Mouse (Mus musculus) lung, adult 2 months (tissue): ENCODE results near the gene Trip11. TPM values are rescaled to one million over a fixed set of nuclear protein-coding genes. Genes with fewer than 3 reads are reported as not detected.

ENCODE experiments used
- DNase-seq: peaks from one replicate; pipeline ENCODE4 v3.0.0; 2022
- H3K4me1 ChIP-seq: fragments of 200-500 bp; 2 replicates; pipeline ENCODE4 v1.6.1; 2011; ENCODE audit warnings: low read length; ENCODE audit not compliant: control insufficient read depth, insufficient read depth
- H3K4me3 ChIP-seq: fragments of 200-500 bp; replicated peaks from 2 replicates; pipeline ENCODE3; 2011; ENCODE audit warnings: low read depth, mild to moderate bottlenecking, control low read depth, low read length; ENCODE audit errors: extremely low read depth
- CTCF ChIP-seq: fragments of 200-500 bp; IDR thresholded peaks from 2 replicates; pipeline ENCODE4 v1.5.1; 2011; ENCODE audit warnings: mild to moderate bottlenecking, low read length, control low read depth; ENCODE audit not compliant: insufficient read depth
- POLR2A ChIP-seq: fragments of 200-500 bp; IDR thresholded peaks from 2 replicates; pipeline ENCODE4 v1.6.1; 2011; ENCODE audit warnings: low read depth, mild to moderate bottlenecking, control low read depth, low read length, borderline replicate concordance; ENCODE audit errors: extremely low read depth
- WGBS: fragments of 180-500 bp; shearing (Covaris S2); methylation state at CpG from one replicate; pipeline ENCODE4 v1.1.7; 2018; 5-methylcytosine and 5-hydroxymethylcytosine counted together
- polyA plus RNA-seq: library from polyadenylated mRNA; depleted of rRNA; stranded (reverse); fragments of >200 nt; gene quantifications from 2 replicates; pipeline ENCODE4 v1.2.3, GENCODE M21; 2012

The Trip11 gene
- polyA plus RNA-seq, 1 experiment: 5.1 TPM

DNA sequence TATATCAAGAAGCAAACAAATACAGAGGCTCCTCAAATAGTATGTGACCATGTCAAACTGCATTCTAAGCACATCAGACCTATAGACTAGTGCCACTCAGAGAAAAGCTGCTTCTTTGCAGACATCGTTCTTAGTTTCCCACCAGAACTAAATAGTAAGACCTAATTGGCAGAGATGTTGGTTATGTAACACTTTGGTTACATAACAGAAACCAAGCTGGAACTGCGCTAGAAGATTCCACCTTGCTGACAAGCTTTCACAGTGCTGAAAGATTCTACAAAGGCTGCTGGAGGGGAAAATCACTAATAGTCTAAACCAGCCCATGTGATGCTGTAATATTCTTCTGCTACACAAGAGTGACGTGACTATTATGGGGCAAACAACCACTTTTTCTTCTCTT, 22.2 kb upstream of the Trip11 start:
- H3K4me3 ChIP-seq: no peak overlapping the region
- DNase-seq: no peak
- no peaks in the 10 kb centered on the region for H3K4me1 ChIP-seq
- TF ChIP-seq CTCF (no peak), POLR2A (no peak)
- WGBS: 67% methylated on average over 3 of the region's 3 CpGs

DNA sequence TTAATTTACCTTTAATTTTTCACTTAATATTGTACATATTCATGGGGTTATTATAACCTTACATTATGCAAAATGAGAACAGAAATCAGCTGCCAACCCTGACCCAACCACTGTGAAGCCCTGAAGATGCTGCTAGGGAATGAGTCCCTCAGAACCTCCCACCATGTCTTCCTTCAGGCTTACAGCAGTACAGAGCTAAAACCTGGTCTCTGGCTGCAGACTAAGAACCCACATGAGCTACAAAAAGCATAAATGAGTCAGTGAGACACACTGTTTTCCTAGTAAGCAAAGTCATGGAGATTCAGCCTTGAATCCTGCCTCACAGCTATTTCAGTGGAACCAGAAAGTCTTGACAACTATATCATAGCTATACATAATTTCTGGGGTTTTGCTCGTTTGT, 15.4 kb upstream of the Trip11 start:
- TF ChIP-seq CTCF: no peak
- TF ChIP-seq POLR2A: no peak
- Histone ChIP-seq H3K4me3 (no peak overlapping the region), H3K4me1 (no peaks in the 10 kb centered on the region)
- DNase-seq: no peak
- 72% methylated on average over 1 of the region's 1 CpGs for WGBS

- 94% methylated on average over 6 of the region's 6 CpGs for WGBS
- no peak for DNase-seq
- Histone ChIP-seq H3K4me1 (no peaks in the 10 kb centered on the region), H3K4me3 (no peak overlapping the region)
- TF ChIP-seq CTCF (no peak), POLR2A (no peak)
Measured at GRCm38 (mm10) chr12:101922313-101922712, 9.2 kb upstream of the Trip11 start.

DNA sequence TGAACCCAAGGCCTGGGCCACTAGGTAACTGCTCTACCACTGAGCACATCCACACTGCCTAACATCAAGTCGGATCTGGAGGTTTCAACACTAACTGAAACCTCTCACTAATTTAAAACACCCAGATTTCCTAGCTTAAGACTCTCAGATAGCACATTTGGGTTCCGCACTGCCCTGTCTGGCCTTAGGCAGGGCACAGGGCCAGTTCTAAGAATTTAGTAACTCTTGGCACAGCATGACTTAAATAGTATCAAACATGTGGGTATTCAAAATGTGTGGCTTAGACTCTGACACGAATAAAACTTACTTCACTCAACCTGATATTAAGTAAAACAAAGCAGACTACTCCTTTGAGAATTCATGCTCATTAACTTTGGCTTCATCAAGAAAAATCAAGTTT, 6.8 kb upstream of the Trip11 start:
- DNase-seq: no peak
- TF ChIP-seq POLR2A (no peak), CTCF (no peak)
- 79% methylated on average over 3 of the region's 3 CpGs for WGBS
- Histone ChIP-seq H3K4me1 (no peaks in the 10 kb centered on the region), H3K4me3 (no peak overlapping the region)

- no peak for DNase-seq
- no peak overlapping the region for H3K4me3 ChIP-seq
- no peak for TF ChIP-seq CTCF
- TF ChIP-seq POLR2A: no peak
- H3K4me1 ChIP-seq: no peaks in the 10 kb centered on the region
Measured at GRCm38 (mm10) chr12:101917165-101917564, 4.1 kb upstream of the Trip11 start.

- TF ChIP-seq POLR2A (no peak), CTCF (no peak)
- H3K4me3 ChIP-seq: no peak overlapping the region
- 87% methylated on average over 3 of the region's 3 CpGs for WGBS
Measured at GRCm38 (mm10) chr12:101911346-101911745, 1.7 kb downstream of the Trip11 start.

DNA sequence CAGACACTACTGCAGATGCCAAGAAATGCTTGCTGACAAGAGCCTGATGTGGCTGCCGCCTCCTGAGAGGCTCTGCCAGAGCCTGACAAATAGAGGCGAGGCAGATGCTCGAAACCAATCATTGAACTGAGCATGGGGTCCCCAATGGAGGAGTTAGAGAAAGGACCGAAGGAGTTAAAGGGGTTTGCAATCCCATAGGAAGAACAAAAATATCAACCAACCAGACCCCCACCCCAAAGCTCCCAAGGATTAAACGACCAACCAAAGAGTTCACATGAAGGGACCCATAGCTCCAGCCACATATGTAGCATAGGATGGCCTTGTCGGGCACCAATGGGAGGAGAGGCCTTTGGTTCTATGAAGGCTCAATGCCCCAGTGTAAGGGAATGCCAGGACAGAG, 2.7 kb downstream of the Trip11 start:
- no peak for DNase-seq
- WGBS: 92% methylated on average over 6 of the region's 6 CpGs
- peaks cover 7% of the 10 kb centered on the region; the same call in 1 of the 2 replicates for H3K4me1 ChIP-seq
- TF ChIP-seq CTCF (no peak), POLR2A (no peak)
- H3K4me3 ChIP-seq: no peak overlapping the region

More at GRCm38 (mm10) chr12:101911346-101911745, 1.7 kb downstream of the Trip11 start:
- peaks cover 7% of the 10 kb centered on the region; the same call in 1 of the 2 replicates for H3K4me1 ChIP-seq
- DNase-seq: no peak

DNA sequence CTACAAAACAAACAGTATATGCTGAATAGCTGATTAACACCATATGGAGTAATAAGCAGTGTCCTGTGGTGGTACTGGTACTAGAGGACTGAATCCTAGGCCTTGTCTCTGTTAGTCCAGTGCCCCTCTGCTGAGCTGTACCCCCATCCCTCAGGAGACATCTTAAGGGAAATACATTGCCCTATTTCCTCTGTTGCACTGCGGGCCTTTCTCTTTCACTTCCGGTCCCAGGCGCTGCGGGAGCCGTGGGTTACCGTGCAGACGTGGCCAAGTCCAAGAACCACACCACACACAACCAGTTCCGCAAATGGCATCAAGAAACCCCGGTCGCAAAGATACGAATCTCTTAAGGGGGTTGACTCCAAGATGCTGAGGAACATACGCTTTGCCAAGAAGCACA, 7.2 kb downstream of the Trip11 start:
- WGBS: 82% methylated on average over 12 of the region's 12 CpGs
- no peak for DNase-seq
- Histone ChIP-seq H3K4me1 (no peaks in the 10 kb centered on the region), H3K4me3 (no peak overlapping the region)
- TF ChIP-seq POLR2A (no peak), CTCF (no peak)

GRCm38 (mm10) chr12:101904906-101905305, 8.2 kb downstream of the Trip11 start:
- TF ChIP-seq POLR2A (no peak), CTCF (no peak)
- DNase-seq: no peak
- WGBS: 86% methylated on average over 4 of the region's 4 CpGs
- Histone ChIP-seq H3K4me3 (no peak overlapping the region), H3K4me1 (no peaks in the 10 kb centered on the region)

- Histone ChIP-seq H3K4me3 (no peak overlapping the region), H3K4me1 (no peaks in the 10 kb centered on the region)
- TF ChIP-seq CTCF (no peak), POLR2A (no peak)
- no peak for DNase-seq
- WGBS: 85% methylated on average over 3 of the region's 3 CpGs
Measured at GRCm38 (mm10) chr12:101904170-101904569, 8.9 kb downstream of the Trip11 start.
